Mouse (Mus musculus) ES-E14 (cell line): ENCODE measurements around the gene Map4k3.

Source experiments
- CHD2 ChIP-seq: IDR thresholded peaks from 2 replicates; pipeline ENCODE4 v1.6.1; 2014; ENCODE audit warnings: mild to moderate bottlenecking, low read depth, low read length, inconsistent platforms
- HCFC1 ChIP-seq: IDR thresholded peaks from 2 replicates; pipeline ENCODE4 v1.6.1; 2012; ENCODE audit warnings: low read length, inconsistent platforms, borderline replicate concordance; ENCODE audit not compliant: insufficient read depth
- MAFK ChIP-seq: IDR thresholded peaks from 2 replicates; pipeline ENCODE4 v1.6.1; 2014; ENCODE audit warnings: mild to moderate bottlenecking, low read depth, low read length, inconsistent platforms; ENCODE audit not compliant: insufficient read depth
- ZC3H11A ChIP-seq: IDR thresholded peaks from 2 replicates; pipeline ENCODE4 v1.6.1; 2012; ENCODE audit warnings: low read depth, mild to moderate bottlenecking, inconsistent platforms, low read length, borderline replicate concordance
- ZNF384 ChIP-seq: IDR thresholded peaks from 2 replicates; pipeline ENCODE4 v1.6.1; 2012; ENCODE audit warnings: low read depth, low read length, inconsistent platforms

- TF ChIP-seq HCFC1 (no peak), ZNF384 (no peak), ZC3H11A (no peak), MAFK (no peak), CHD2 (no peak)
These were observed 159.3 kb downstream of the Map4k3 start for GRCm38 (mm10) chr17:80568842-80569601.
